Mouse (Mus musculus) adipocyte (in vitro differentiated cells): ENCODE results near the gene Aff3.

Experiments used
- DNase-seq: peaks from one replicate; pipeline ENCODE4 v3.0.0-alpha.2; 2016; ENCODE audit warnings: low spot score

Gene Aff3

DNA sequence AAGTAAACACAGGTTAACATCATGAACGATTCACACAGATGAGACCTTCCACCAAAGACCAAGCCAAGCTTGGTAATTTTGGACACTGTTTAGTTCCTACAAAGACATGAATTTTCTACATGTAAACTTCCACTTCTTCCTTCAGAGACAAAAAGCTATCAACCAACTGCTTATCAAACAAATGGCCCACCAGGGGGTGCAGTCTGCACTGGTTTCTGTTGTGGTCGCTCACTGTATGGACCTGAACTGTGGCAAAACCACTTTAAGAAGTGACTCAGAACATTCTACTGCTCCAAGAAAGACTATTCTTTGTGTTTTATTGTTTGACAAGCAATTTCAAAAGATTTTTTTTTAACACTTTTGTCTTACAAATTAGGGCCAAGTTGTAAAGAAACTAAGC lies 271.8 kb downstream of the Aff3 start:
- DNase-seq, result peak; percentile 84

DNA sequence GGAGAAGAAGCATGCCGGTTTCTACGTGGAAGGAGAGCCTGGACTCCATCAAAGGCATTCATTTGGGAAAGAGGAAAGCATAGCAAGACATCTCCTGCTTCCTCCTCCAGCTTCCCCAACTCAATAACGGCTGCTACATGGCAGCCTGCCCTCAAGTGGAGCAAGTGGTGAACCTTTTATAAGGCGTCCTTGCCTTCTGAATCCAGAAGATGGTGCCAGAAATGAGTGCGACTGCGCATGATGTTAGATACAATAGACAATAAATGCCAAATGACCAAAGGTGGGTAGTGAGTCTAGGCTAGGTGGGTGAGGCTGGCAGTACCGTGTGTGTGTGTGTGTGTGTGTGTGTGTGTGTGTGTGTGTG lies 273.9 kb downstream of the Aff3 start:
- peak; percentile 63 for DNase-seq

DNA sequence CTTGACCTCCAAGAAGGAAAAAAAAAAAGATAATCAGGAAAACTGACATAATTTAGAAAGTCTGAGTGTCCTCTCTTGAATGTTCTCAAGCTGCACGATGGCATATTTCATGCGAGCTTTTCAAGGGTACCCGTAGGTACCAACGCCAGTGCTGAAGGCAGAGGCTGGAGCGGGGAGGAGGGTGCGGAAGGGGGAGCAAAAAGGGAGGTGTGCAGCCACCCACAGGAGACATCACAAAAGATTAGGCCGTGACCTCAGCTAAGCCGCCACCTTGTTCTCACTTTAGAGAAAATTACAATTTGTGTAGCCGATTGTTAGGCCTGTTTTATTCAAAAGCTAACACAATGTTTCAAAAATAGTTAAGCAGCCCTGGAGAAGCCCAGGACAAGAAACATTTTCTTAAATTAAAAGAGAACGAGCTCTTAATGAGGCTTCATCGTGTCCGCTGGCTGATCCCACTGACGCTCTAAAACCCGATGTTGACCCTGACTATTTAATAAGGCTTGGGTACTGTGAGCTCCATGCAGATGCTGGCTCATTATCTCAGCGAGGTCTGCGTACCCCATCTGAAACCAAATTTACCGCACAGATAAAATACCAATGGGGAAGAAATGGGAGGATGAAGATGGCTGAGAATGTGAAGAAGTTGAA lies 274.4 kb downstream of the Aff3 start:
- DNase-seq, result no peak

DNA sequence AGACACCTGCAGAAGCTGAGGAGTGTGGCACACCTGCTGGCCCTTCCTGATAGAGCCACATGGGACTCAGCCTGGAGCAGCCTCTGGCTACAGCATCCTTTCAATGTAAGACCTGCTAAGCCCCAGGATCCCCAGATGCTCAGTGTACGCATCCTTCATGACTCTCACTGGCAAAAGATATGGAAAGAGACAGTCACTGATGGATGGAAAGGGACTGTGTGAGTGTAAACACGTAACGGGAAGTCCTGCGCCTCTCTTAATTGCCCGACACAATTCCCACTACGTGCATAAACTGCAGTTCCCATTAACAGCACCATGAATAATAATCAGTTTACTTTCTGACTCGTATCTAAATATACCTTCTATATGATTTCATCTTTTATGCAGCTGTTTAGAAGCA lies 275.2 kb downstream of the Aff3 start:
- DNase-seq, result no peak

DNA sequence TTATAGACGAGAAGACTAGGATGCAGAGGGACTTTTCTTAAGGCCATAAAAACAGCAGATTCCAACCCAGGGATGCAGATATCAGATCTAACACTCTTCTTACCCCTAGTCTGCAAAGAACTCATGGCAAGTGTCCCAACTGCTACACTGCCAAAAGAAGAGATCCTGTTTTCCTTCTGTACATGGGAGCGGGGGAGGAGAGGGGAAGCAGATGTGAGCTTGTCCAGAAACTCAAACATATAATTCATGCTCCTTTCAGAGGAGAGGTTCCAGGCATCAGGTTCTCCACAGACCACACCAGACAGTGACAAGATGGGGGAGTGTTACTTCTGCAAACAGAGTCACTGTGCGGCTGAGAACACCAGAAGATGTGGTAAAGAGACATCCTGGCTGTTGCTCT lies 276.3 kb downstream of the Aff3 start:
- DNase-seq, result peak; percentile 65

DNA sequence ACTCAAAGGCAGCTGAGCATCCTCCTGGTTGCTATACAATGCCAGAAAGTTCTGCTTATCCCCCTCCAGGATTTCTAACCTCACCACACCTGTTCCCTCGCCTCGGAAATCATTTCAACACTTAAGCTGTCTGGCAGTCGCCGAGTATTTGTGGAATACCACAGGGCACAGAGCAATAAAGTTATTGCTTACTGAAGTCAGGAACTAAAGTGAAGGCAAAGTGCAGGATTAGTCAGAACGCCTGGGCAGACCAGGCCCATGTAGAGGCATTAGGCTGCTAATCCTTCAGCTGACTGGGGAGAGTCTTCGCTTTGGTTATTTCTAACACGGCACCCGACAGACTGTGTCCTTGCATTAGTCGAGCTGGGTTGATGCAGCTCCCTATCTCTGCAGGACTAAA lies 277.3 kb downstream of the Aff3 start:
- DNase-seq, result no peak

DNA sequence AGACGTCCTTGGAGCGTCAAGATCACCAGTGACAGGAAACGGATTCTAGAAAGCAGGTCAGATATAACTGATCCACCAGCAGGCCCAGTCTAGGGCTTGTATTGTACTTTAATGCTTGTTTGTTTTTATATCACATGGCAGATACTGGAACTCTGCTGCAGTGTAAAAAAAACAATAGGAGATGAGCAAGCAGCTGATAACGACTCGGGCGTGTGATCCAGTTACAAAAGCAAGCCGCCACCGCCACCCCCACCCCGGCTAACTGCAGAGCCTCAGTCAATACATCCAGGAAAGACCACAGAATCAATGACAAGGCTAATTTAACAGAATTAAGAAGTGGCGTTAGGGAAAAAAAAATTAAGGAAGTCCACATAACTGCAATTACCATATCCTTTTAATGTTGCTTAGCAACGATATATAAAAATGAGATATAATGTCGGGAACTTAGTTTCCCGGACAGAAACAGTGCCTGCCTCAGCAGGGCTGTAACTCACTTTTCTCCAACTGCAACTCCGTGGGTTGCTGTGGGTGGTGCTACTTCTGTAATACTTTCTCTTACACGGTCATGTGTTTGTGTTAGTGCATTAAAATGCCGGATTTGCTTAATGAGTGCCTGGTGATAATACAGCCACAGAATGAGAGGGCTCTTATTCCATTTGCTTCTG lies 280.2 kb downstream of the Aff3 start:
- DNase-seq, result no peak

DNA sequence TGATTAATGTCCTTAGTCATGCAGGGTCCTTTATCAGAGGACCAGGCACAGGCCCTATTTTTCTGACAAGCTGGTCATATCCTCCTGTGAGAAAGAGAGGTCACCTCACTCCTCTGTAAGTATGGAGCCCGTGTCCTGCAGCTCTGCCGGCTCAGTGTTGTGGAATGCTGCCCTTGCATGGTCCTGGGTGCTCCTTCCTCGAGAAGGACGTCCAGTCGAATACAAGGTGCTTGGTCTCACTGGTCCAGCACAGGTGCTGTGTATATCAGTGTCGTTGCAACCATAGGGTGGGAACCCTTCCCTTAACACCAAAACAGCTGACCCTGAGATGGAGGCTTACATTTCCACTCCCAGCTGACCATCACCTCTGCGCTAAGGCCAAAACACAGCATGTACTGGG lies 280.7 kb downstream of the Aff3 start:
- no peak for DNase-seq

DNA sequence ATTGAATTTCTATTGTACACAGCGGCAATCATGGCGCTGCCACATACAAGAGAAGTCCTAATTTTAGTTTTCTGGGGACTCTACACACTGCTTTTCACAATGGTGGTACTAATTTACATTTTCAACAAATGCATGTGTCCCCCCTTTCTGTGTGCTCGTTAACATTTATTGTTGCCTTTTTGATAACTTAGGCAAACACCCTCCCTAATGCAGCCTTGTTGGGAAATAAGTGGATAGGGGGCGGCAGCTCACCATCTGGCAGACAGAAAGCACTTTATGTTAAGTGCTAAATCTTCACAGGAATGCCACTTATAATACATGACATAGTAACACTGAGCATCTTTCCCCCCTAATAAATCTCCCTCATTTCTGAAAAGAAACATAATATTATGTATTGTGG lies 282.1 kb downstream of the Aff3 start:
- no peak for DNase-seq

DNA sequence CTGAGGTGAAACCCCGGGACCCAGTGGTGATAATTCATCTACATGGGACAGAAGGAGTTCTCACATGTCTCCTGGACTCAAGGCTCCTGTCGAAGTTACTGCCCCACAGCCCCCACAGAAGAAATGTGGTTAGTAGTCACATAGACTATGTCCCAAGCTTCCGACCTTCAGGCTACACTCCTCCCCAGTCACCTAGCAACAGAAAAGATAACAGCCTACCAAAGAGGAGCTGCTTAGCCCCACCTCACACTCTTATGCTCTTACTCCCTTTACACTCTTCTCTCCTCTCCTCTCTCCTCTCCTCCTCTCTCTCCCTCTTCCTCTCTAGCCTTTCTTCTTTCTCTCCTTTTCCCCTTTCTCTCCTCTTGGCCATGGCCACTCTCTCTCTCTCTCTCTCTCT lies 286.8 kb downstream of the Aff3 start:
- DNase-seq, result no peak

DNA sequence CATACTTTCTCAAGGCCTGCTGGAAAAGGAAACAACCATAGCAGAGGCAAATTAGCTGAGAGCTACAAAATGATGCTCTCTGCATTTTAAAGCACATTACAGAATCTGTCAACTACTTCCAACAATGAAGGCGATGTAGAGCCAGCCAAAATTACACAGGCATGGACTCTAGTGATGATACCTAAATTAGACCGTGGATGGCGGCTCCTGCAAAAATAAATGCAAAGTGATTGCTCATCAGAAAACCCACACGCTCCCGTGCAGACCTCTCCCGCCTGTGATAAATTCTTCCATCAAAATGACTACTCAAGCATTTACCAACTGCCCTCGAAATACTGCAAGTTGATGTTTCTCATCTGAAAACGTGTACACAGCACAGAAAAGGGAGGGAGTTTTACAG lies 295.6 kb downstream of the Aff3 start:
- no peak for DNase-seq

DNA sequence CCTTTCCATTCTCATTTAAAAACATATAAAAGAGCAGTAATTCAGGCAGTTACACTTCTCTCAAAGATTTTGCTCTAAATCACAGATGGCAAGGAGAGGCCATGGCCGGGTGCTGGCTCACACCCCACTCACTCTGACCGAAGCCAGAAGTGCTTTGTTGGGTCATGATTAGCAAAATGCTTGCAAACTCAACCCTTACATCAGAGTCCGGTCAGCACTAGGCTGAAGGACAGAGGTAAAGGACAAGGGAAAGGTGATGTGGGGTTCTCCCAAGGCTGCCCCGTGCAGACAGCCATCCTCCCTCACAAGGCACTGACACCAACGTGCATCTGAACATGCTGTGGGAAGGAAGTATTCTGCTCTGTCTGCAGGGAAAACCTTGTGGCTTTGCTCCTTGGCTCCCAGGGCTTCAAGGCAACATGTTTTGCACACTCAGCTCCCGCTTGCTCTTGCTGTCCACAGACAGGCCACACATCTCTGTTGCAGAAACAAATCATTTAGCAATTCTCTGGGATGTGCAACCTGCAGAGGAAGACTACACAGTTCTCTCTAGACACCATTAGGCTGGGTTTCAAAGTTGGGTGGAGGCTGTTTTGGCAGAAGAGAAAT lies 296.6 kb downstream of the Aff3 start:
- DNase-seq, result peak; percentile 52

DNA sequence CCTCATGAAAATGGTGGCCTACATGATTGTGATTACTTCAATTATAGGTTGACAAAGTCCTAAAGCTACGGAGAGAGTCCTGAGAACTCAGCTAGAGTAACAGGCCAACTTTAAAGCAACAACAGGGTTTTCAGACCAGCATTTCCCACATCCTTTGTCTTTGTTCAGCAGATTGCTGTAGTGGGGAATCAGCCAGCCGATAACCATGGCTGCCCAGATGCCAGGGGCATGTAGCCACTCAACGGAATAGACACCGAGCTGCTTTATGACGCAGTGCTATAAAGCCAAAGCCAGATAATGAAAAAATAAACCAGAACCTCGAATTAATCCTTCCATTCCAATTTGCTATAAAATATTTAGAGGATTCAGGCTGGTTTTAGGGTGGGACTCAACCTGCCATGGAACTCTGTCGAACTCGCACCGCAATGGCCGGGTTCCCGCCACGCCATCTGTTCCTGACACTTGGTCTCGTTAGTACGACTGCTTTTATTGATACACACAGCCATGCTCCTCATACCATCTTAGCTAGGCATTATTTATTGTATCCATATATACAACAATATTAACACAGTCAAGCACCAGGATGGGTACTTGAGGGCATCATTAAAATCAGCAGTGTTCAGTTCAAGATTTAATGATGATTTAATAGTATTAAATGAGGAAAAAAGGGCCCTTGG lies 297.2 kb downstream of the Aff3 start:
- DNase-seq, result no peak

DNA sequence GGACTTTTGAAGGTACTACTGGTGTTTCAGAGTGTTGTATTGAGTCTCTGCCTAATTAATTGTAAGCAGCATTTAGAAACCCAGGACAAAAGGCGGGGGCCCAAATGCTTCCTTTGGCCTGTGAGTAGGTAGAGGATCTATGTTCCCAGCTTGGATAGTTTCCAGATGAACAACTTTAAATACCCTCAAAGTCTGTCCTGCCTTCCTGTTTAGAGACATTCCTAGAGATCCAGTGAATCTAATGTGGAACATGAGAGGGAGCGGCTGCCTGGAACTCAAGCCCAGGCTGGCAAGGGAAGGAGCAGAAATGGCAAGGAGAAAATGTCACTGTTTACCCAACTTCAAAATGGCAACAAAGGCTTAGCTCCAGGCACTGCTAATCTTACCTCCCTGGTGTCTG lies 300.9 kb downstream of the Aff3 start:
- no peak for DNase-seq

DNA sequence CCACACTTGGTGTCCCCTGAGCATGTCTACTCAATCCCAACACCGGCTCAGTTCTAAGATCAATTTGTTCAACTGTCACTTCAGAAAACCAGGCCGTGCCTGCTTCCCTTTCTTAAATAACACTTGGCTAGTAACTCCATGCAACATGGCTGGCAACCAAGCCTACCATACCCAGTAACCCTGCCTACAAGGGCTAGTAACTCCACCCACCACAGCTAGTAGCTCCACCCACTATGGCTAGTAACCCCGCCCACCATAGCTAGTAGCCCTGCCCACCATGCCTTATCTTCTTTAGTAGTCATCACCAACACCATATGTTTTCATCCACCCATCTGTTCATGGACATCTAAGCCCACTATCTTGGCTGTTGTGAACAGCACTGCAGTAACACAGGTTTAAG lies 302.5 kb downstream of the Aff3 start:
- peak; percentile 27 for DNase-seq

DNA sequence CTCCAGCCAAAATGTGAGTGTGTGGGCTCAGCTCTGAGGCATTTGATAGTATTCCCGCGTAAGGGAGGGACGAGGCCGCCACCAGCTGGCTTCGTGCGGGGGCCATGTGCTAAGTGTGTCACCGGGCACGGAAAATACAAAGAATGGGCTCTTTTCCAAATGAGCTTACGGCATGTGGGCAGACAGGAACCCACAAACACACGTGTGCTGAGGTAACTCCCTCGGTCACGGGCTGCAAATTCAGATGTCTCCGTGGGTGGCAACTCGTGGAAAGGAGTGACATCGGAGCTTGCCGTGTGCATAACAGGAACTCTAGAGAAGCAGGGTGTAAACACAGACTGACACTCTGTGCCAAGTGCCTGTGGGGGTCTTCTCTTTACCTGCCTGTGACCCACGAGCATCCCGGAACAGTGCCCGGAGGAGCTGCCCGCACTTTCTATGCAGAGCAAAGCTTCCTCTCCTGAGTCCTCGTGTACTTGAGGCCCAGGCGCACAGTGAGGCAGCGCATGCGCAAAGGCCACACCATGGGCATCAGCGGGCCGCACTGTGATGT lies 305.9 kb downstream of the Aff3 start:
- no peak for DNase-seq

DNA sequence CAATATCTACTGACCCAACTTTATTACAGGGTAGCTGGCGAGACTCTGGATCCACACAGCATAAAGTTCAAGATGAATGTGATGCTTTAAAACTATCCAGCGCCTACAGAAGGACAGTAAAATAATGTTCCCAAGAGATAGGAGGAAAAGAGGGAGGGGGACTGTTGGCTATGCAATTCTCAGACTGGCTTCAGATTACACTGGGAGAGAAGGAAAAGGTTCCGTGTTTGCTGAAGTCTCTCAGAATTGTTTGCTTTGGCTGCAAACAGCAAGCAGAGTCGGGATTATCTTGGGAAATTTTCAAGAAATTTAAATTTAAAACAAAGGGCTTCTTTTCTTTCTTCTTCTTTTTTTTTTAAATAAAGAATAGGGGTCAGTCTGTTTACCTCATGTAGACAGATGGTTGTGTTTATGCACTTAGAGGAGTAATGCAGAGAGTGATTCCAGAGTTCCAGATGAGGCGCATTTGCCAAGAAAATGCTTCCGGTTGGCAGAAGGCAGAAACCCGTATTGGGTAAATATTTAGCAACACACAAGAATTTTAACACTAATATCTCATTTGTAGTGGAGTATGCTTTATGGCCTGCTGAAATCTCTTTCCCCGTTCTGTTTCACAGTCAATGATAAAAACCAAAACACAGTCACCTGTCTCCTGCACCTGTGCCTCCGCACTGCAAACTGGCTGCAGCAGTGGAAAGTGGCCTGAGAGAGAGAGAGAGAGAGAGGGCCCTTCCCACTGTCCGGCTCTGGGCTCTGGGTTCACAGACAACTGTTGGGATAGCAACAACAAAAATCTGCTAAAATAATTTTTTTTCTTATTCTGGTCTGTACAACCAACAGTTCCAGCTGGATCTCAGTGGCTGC lies 306.6 kb downstream of the Aff3 start:
- peak; percentile 96 for DNase-seq

DNA sequence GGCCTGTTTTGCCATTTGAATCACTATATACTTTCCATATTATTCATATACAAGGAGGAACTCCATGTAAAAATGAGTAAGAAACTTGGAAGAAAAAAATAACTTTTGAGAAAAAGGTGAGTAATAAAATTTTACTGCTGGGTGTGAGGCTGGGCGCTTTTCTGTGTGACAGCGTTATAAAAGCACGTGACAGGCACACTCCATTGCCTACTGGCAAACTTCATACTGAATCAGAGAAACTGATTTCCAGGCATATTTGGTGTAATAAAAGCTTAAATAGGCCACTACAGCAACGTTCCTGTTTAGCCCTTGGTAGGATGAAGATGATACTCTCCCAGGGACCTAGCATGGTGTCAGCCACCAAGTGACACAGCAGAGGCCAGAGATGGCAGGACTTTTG lies 310.2 kb downstream of the Aff3 start:
- no peak for DNase-seq

DNA sequence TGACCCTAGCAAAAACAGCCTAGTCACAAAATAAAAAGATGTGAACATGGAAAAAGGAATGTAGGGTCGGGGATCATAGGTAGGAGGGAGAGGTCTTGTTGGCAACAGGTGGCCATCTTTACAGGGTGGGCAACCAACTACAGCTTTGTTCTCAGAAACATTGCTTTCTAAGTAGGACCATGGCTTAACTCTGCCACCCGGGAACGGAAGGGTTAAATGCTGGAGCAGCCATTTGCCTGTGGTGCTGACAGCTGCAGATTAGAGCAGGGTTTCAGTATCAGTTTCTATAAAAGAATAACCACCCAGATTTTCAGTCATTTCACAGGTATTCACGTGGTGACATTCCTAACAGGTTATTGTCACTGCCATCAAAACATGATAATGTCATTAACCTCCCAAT lies 317.4 kb downstream of the Aff3 start:
- DNase-seq, result no peak

DNA sequence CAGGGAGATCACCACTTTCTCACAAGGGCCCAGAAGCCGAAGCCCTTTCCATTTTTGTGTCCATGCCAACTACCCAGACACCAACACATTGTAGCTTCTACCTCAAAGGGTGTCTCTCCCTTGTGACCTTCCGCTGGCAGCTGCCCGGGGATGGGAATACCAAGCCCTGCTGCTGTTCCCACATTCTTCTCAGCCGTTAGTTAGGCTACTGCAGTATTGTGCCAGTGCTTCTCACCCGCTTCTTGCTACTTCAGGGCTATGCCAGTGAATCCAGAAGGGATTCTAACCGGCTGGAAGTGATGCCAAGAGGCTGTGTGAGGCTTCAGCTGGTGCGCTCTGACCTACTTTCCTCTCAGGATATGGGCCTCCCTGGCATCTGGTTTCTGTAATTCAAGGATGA lies 330.5 kb downstream of the Aff3 start:
- peak; percentile 98 for DNase-seq

DNA sequence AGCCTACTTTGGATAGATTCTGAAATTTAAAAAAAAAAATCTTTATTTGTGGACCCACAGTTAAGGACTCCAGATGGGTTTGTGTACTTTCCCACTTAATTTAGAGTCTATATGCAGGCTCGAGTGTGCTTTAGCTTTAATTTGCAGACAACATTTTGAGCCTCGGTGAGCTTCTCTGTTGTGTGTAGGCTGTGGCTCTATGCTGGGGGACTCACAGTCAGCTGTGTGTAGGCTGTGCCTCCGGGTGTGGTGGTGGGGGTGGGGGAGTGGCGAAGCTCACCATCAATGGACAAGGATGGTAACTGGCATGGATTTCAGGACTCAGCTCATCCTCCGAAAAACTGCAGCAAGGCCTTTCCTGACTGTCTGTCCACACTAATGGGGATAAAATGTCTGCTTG lies 331.8 kb downstream of the Aff3 start:
- no peak for DNase-seq

DNA sequence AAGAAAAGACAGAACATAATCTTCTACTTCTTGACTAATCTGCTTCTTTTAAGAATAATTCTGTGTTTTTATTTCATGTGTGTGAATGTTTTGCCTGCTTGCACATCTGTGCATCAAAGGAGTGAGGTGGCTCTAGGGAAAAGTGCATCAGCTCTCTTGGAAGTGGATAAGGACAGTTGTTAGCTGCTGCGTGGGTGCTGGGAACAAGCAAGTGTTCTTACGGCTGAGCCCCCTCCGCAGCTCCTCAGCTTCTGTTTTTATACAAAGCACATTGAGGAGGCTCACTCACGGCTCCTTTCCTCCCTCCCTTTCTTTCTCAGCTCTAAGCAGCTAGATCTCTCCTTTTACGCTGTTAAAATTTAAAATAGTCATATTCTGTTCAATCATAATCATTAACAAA lies 340.5 kb downstream of the Aff3 start:
- DNase-seq, result no peak
